Mouse (Mus musculus) embryonic fibroblast, embryonic 13.5 days (primary cell): Measurements from ENCODE around the gene Mrpl52.

Experiments
- CTCF ChIP-seq: IDR thresholded peaks from 2 replicates; pipeline ENCODE4 v1.5.1; 2011; ENCODE audit warnings: mild to moderate bottlenecking, control low read depth, low read length, moderate library complexity, borderline replicate concordance; ENCODE audit not compliant: insufficient read depth
- POLR2A ChIP-seq: IDR thresholded peaks from 2 replicates; pipeline ENCODE4 v1.6.1; 2011; ENCODE audit warnings: low read depth, mild to moderate bottlenecking, control low read depth, low read length, moderate library complexity

GRCm38 (mm10) chr14:54384396-54384795 is 42.3 kb upstream of the Mrpl52 start:
- TF ChIP-seq CTCF = no peak
- no peak for TF ChIP-seq POLR2A
